Mouse (Mus musculus) gastrocnemius, postnatal 25 days (tissue): ENCODE data around the gene Cltrn. TPM values are rescaled to one million over a fixed set of nuclear protein-coding genes. Genes with fewer than 3 reads are reported as not detected.
A peak's percentile ranks its signal among the peaks of the same experiment; 100 is the strongest.

Experiments
- DNase-seq: peaks from one replicate; pipeline ENCODE4 v3.0.0; 2022
- long read RNA-seq, 2 experiments: library from polyadenylated mRNA; stranded (forward); transcript quantifications; one replicate each; pipeline ENCODE4 v2.0.0; 2021
- total RNA-seq, 2 experiments: library from RNA; stranded (reverse); gene quantifications; 1 replicate in 1 of 2; 2 replicates in 1 of 2; pipeline ENCODE4 v1.2.3; 2021

Gene Cltrn
- total RNA-seq = not detected
- long read RNA-seq, experiment 1 = 0 reads
- long read RNA-seq, experiment 2 = 0 reads

- DNase-seq = no peak
These were observed at the start of gene Cltrn for GRCm38 (mm10) chrX:164088582-164088981. Gene Cltrn, plus strand, starts transcription at chrX:164088830.

GRCm38 (mm10) chrX:164038882-164039281 lies 49.7 kb upstream of the Cltrn start:
- DNase-seq = no peak

DNA sequence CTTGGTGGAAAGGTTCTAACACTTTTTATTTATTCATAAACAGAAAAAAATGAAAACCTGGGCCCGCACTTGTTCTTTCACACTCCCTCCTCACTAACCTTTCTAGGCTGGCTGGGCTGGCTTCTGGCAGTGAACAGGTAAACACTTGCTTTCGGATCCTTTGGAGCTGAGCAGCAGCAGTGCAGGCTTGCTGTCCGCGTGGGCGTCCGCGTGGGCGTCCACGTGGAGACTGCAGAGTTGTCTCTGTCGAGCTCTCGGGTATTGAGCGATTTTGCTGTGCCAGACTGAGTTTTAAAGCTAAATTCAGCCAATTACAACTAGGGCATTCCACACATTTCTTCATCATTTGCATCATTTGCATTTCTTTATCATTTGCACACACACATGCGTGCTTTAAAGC lies 46.6 kb upstream of the Cltrn start:
- no peak for DNase-seq

DNA sequence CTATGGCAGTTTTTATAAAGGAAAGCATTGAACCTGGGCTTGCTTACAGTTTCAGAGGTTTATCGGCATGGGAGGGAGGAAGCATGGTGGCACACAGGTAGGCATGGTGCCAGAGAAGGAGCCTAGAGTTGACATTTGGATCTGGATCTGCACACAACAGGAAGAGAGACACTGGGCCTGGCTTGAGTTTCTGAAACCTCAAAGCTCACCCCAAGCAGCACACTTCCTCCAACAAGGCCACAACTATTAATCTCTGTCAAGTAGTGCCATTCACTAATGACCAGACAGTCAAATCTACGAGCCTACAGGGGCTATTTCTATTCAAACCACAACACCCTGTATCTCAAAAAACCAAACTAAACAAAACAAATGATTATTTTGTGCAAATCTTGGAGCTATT lies 41.9 kb upstream of the Cltrn start:
- DNase-seq = no peak

GRCm38 (mm10) chrX:164055726-164056125 lies 32.9 kb upstream of the Cltrn start:
- DNase-seq = no peak

GRCm38 (mm10) chrX:164058523-164058922 lies 30.1 kb upstream of the Cltrn start:
- no peak for DNase-seq

GRCm38 (mm10) chrX:164059070-164059469 lies 29.6 kb upstream of the Cltrn start:
- no peak for DNase-seq

DNA sequence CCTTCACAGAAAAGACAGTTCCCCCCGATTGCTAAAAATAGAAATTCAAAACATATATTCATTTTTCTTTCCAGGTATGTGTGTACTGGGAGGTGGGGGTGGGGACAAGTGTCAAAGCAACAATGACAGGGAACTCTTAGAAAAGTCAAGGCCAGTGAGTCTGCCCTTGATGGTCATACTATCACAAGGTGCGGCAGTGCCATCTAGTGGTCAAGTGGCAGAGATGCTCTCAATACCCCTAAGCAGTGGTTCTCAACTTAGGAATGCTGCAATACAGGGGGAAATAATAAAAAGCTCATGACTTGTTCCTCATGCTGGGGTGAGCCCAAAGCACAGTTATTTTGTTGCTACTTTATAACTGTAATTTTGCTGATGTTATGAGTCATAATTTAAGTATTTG lies 22.4 kb upstream of the Cltrn start:
- no peak for DNase-seq

GRCm38 (mm10) chrX:164068968-164069367 lies 19.7 kb upstream of the Cltrn start:
- no peak for DNase-seq

DNA sequence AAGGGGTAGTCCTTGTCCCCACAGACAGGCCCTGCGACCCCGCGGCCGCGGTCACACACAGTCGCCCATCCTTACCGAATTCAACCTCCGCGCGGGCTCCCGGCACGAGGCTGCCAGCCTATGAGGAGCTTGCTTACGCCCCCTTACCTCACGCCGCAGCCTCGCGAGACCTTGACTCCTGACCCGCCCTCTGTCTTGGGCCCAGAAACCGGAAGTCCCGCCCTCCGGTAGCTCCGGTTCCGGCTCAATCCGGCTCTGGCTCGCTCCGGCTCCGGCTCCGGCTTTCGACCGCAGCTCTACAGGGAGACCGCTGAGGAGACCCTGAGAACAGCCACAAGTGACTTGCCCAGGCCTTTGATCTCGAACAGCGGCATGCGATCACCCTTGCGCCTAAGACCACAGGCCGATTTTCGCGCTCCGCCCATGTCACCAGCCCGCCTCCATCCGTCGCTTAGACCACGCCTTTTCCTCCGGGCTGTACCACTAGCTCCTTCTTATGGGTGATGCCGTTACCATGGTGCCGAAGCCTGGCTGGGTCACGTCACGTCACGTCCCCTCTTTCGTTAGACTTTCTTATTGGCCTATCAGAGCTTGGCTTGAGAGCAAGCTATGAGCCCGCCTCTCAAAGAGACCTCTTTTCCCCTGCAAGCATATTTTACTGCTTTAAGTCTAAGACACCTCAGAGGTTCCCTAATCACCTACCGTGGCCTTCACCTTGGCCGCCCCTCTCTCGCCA lies 12.4 kb upstream of the Cltrn start, which contains the start of gene Siah1b:
Gene Siah1b, minus strand, starts transcription at position 454 of the 736 bp plus-strand sequence.
- DNase-seq = peak; percentile 90

GRCm38 (mm10) chrX:164082030-164082429 lies 6.6 kb upstream of the Cltrn start:
- DNase-seq = no peak

DNA sequence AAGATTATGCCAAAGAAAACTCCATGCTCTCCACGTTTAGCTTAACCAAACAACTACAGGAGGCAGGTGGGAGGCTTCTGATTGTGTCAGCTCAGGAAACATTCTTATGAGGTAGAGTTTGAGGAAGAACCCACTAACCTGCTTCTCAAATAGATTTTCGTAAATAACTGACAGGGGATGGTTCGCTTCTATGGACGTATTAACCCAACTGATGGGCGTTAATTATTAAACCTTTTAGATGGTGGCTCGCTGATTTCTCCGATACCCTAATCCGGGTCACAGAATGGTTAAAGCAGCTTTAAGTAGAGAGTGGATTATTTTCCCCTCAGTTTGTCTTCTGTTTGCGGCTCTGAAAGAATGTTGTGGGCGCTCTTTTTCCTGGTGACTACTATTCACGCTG lies 1.3 kb downstream of the Cltrn start:
- DNase-seq = no peak

DNA sequence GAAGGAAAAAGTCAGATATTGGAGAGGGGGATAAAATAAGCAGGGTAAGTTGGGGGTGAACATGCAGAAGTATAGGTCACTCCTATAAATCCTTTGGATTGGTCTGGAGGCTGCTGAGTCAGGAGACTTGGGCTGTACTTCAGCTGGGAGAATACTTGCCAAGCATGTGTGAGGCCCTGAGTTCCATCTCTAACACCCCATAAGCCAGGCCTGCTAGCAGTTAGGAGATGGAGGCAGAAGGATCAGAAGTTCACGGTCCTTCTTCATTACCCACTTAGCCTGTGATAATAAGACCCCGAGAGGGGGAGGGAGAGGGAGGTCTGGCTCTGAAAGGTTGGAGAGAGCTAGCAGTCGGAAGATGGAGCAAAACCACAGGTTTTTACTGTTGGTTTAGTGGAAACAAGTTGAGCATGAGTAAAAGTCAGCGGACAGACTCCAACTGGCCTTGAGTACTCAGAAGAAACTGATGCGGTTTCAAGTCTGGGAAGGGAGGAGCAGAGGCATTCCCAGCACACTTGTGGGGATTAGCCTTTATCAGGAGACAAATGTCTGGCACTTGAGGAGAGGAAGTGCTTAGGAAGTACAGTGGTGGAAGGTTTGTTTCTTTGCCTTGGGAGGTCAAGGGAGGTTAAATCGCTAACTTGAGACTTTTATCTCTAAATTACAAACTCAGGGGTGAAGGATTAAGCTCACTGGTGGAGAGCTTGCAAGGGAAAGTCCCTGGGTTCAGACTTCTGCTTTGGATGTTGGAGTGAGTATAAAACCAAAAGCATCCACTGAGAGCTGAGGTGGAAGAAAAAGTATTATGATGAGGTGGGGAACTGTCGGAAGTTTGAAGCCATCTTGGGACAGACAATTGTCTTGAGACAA lies 3.9 kb downstream of the Cltrn start:
- no peak for DNase-seq

DNA sequence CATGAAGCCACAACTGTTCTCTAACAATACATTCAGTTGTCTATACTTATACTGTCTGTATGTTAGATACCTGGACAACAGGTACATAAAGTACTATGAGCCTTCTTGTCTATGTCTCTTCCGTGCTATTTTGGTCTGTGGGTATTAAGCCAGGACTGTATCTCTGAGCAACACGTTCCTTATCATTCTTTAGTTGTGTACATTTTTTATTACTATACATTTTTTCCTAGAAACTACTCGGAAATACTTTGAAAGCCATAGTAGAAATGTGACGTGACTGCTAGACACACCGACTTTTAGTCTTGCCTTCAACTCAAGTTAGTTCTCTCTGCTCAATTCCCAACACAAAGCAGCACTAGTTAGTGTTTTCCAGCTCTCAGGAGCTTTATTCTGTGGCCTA lies 4.8 kb downstream of the Cltrn start:
- DNase-seq = no peak

DNA sequence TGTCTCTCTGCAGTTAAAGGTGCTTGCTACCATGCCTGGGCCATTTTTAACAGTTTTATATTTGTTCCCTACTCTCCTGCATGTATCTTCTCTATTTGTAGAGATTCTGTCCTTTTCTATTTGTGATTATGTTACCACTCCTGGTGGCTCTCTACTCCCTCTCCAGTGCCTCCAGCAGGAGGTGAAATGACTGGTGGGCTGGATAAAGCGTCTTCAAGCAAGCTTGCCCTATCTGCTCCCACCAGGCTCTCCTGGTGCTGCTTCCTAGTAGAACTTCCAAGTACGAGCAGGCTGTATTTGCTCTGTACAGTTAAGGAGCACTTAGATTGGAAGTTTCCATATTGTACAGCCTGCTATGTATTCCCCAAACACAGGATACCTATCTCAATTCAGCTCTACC lies 7.2 kb downstream of the Cltrn start:
- no peak for DNase-seq

GRCm38 (mm10) chrX:164101483-164101882 lies 12.9 kb downstream of the Cltrn start:
- DNase-seq = no peak

- peak; percentile 5 for DNase-seq
These were observed 13.6 kb downstream of the Cltrn start for GRCm38 (mm10) chrX:164102198-164102597.

GRCm38 (mm10) chrX:164102656-164103055 lies 14.0 kb downstream of the Cltrn start:
- DNase-seq = no peak

- DNase-seq = no peak
These were observed 22.5 kb downstream of the Cltrn start for GRCm38 (mm10) chrX:164111146-164111545.

DNA sequence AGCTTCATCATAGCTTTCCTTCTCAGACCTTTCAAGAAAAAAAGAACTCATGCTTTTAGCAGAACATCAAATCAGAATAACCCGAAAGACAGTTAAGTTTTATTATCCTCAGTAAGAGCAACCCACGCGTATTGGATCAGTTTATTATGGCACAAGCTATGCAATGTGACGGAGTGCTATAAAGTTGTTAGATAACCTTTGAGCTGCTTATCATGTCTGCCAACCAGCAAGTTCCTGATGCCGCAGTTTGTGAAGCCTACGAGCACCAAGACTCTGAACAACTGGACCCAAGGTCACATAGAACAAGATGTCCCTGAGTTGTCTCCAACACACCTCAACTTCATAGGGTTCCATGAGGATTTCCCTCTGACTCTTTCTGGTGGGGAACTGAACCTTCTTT lies 25.1 kb downstream of the Cltrn start:
- no peak for DNase-seq

- DNase-seq = no peak
These were observed 35.3 kb downstream of the Cltrn start for GRCm38 (mm10) chrX:164123942-164124341.

GRCm38 (mm10) chrX:164133531-164133930 lies 44.9 kb downstream of the Cltrn start:
- DNase-seq = no peak

DNA sequence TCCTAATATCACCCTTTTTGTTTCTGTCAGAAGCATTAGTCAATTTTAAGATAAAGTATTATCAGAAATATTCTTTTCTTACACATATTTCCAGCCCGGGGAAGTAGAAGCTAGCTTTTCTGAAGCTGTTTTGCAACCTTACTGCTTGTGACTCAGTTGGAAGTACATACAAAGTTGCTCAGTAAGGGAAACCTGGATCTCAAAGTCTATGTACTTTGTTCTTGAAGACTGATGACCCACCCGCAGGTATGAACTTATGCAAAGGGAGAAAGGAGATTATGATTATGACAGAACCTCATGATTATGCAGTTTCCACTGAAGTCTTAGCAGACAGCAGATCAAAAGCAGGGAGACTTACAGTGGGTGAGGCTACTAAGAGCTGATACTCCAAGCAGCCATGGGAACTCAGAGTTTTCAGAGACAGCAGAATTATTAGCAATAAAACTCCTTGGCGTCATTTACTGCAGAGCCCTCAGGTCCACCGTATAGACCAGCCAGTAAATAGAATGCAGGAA lies 46.7 kb downstream of the Cltrn start:
- DNase-seq = no peak
